Mouse (Mus musculus) v-Abl transformed pro-B cells (cell line): Measurements from ENCODE around the gene Sbds.

ENCODE experiments used
- in situ Hi-C, 2 experiments: fragments of 400-800 bp; cut with MboI; formaldehyde crosslinking; loops; one replicate each; pipeline ENCODE4 v1.15.1; 2025; ENCODE audit not compliant: unreplicated experiment in 2 of 2

The Sbds gene

GRCm38 (mm10) chr5:130263454-130263853, 8.1 kb upstream of the Sbds start:
- in situ Hi-C loops, result loop anchor here in 1 of 2 experiments (25.0 kb wide), 1 partner anchor 751 kb away; the partner anchor contains the start of gene Sfswap

- in situ Hi-C loops, result loop anchor here (5.0 to 25.0 kb wide), 5 partner anchors 233 to 1243 kb away; partner anchors contain the start of genes Asl (in 1 of the 2), Crcp (in 1 of the 2), Mrps17 (in 1 of the 2) and Nipsnap2 (in 1 of the 2)
These were observed 2.0 kb upstream of the Sbds start for GRCm38 (mm10) chr5:130257303-130257702.

GRCm38 (mm10) chr5:130256678-130257271, 1.4 kb upstream of the Sbds start:
- in situ Hi-C loops, result loop anchor here (5.0 to 25.0 kb wide), 5 partner anchors 232 to 1242 kb away; partner anchors contain the start of genes Asl (in 1 of the 2), Crcp (in 1 of the 2), Mrps17 (in 1 of the 2) and Nipsnap2 (in 1 of the 2)

GRCm38 (mm10) chr5:130255799-130256525, 632 bp upstream of the Sbds start:
- in situ Hi-C loops, result loop anchor here (5.0 to 25.0 kb wide), 5 partner anchors 231 to 1241 kb away; partner anchors contain the start of genes Asl (in 1 of the 2), Crcp (in 1 of the 2), Mrps17 (in 1 of the 2) and Nipsnap2 (in 1 of the 2)

- in situ Hi-C loops, result loop anchor here (5.0 to 25.0 kb wide), 5 partner anchors 230 to 1240 kb away; partner anchors contain the start of genes Asl (in 1 of the 2), Crcp (in 1 of the 2), Mrps17 (in 1 of the 2) and Nipsnap2 (in 1 of the 2)
These were observed 940 bp downstream of the Sbds start for GRCm38 (mm10) chr5:130254164-130255016.

- in situ Hi-C loops, result no loop called here
These were observed 7.5 kb downstream of the Sbds start for GRCm38 (mm10) chr5:130247823-130248222.

- in situ Hi-C loops, result no loop called here
These were observed 13.9 kb downstream of the Sbds start for GRCm38 (mm10) chr5:130241426-130241825.

GRCm38 (mm10) chr5:130239856-130240255, 15.5 kb downstream of the Sbds start:
- in situ Hi-C loops, result no loop called here

GRCm38 (mm10) chr5:130239236-130239635, 16.1 kb downstream of the Sbds start:
- in situ Hi-C loops, result no loop called here

GRCm38 (mm10) chr5:130236302-130236701, 19.0 kb downstream of the Sbds start:
- in situ Hi-C loops, result no loop called here

GRCm38 (mm10) chr5:130228120-130228519, 27.2 kb downstream of the Sbds start:
- in situ Hi-C loops, result no loop called here

GRCm38 (mm10) chr5:130226790-130227189, 28.5 kb downstream of the Sbds start:
- in situ Hi-C loops, result no loop called here

- in situ Hi-C loops, result no loop called here
These were observed 33.0 kb downstream of the Sbds start for GRCm38 (mm10) chr5:130222146-130223004.

GRCm38 (mm10) chr5:130221760-130222145, 33.6 kb downstream of the Sbds start:
- in situ Hi-C loops, result no loop called here

- in situ Hi-C loops, result no loop called here
These were observed 34.0 kb downstream of the Sbds start for GRCm38 (mm10) chr5:130221316-130221715.

- in situ Hi-C loops, result no loop called here
These were observed 37.0 kb downstream of the Sbds start for GRCm38 (mm10) chr5:130218336-130218735.

GRCm38 (mm10) chr5:130217406-130217805, 37.9 kb downstream of the Sbds start:
- in situ Hi-C loops, result no loop called here

GRCm38 (mm10) chr5:130216781-130217180, 38.5 kb downstream of the Sbds start, which contains the start of gene Tmem248:
Gene Tmem248 (plus strand): TSS chr5:130217081.
- in situ Hi-C loops, result no loop called here

- in situ Hi-C loops, result no loop called here
These were observed 42.4 kb downstream of the Sbds start for GRCm38 (mm10) chr5:130212956-130213355.
